Mouse (Mus musculus): ENCODE results near the gene Hist1h1e. TPM values are rescaled to one million over a fixed set of nuclear protein-coding genes. Genes with fewer than 3 reads are reported as not detected.
"Not testable (repeated sequence)": the region's sequence is repeated elsewhere in the genome, so short reads cannot be mapped to it uniquely, and the experiment has no call there.

Hist1h1e gene
- polyA plus RNA-seq, 1 experiment from 2014 or later, result 13.7 TPM

GRCm38 (mm10) chr13:23575271-23575851, 47.0 kb downstream of the Hist1h1e start, which contains the start of gene Hist1h3d:
TSS of gene Hist1h3d (plus strand) at chr13:23575763.
- Histone ChIP-seq H3K4me2 (ENCODE audit: low read depth, low read length) (peak within 1 kb of the TSS; percentile 70), H3K27me3 (replicated peaks; ENCODE audit: control insufficient read depth, insufficient read depth, low read length) (no peaks in the 10 kb centered on the region), H3K9me3 (ENCODE audit: control insufficient read depth, low read length) (no peaks in the 10 kb centered on the region), H3K36me3 (ENCODE audit: control insufficient read depth, insufficient read depth, low read length) (no peaks in the 10 kb centered on the region), H3K4me1 (ENCODE audit: control insufficient read depth, insufficient read depth, low read length) (peaks cover 8% of the 10 kb centered on the region; the same call in 1 of the 2 replicates), H3K9ac (ENCODE audit: low read depth, low read length) (peak within 1 kb of the TSS; percentile 71), H3K27ac (ENCODE audit: low read length) (peak within 1 kb of the TSS; percentile 81), H3K4me3 (ENCODE audit: low read length) (peak within 1 kb of the TSS; percentile 52)
- peak; percentile 61 for ATAC-seq
- WGBS, result under 1% methylated on average over 18 of the region's 18 CpGs

- H3K4me1 ChIP-seq (ENCODE audit: control insufficient read depth, insufficient read depth, low read length), result peaks cover 12% of the 10 kb centered on the region; the same call in 1 of the 2 replicates
- H3K4me3 ChIP-seq (ENCODE audit: low read length), result peak overlapping the region; percentile 36
- not testable (repeated sequence) for ATAC-seq; H3K27me3 ChIP-seq (replicated peaks; ENCODE audit: control insufficient read depth, insufficient read depth, low read length); H3K9me3 ChIP-seq (ENCODE audit: control insufficient read depth, low read length); H3K36me3 ChIP-seq (ENCODE audit: control insufficient read depth, insufficient read depth, low read length)
- H3K4me2 ChIP-seq (ENCODE audit: low read depth, low read length), result peak overlapping the region; percentile 46
- 3% methylated on average over 7 of the region's 39 CpGs for WGBS
- H3K27ac ChIP-seq (ENCODE audit: low read length), result peak overlapping the region; percentile 93
- peak overlapping the region; percentile 60 for H3K9ac ChIP-seq (ENCODE audit: low read depth, low read length)
Observed at GRCm38 (mm10) chr13:23574546-23575170, 47.7 kb downstream of the Hist1h1e start.

- peak within 1 kb of the TSS; percentile 70 for H3K9ac ChIP-seq (ENCODE audit: low read depth, low read length)
- peak within 1 kb of the TSS; percentile 68 for H3K4me2 ChIP-seq (ENCODE audit: low read depth, low read length)
- not testable (repeated sequence) for H3K36me3 ChIP-seq (ENCODE audit: control insufficient read depth, insufficient read depth, low read length); H3K9me3 ChIP-seq (ENCODE audit: control insufficient read depth, low read length); H3K27me3 ChIP-seq (replicated peaks; ENCODE audit: control insufficient read depth, insufficient read depth, low read length)
- peak; percentile 87 for ATAC-seq
- H3K4me1 ChIP-seq (ENCODE audit: control insufficient read depth, insufficient read depth, low read length), result peaks cover 12% of the 10 kb centered on the region; the same call in 1 of the 2 replicates
- under 1% methylated on average over 32 of the region's 42 CpGs for WGBS
- H3K4me3 ChIP-seq (ENCODE audit: low read length), result peak within 1 kb of the TSS; percentile 51
- peak within 1 kb of the TSS; percentile 93 for H3K27ac ChIP-seq (ENCODE audit: low read length)
Observed at GRCm38 (mm10) chr13:23573898-23574524, 48.3 kb downstream of the Hist1h1e start, which contains the start of the genes Hist1h2bf and Hist1h2ad. TSS of gene Hist1h2bf (minus strand) at chr13:23574196. TSS of gene Hist1h2ad (plus strand) at chr13:23574381.

- not testable (repeated sequence) for H3K27me3 ChIP-seq (replicated peaks; ENCODE audit: control insufficient read depth, insufficient read depth, low read length); H3K36me3 ChIP-seq (ENCODE audit: control insufficient read depth, insufficient read depth, low read length); H3K9me3 ChIP-seq (ENCODE audit: control insufficient read depth, low read length); ATAC-seq
- H3K4me1 ChIP-seq (ENCODE audit: control insufficient read depth, insufficient read depth, low read length), result peaks cover 12% of the 10 kb centered on the region; the same call in 1 of the 2 replicates
- peak overlapping the region; percentile 93 for H3K27ac ChIP-seq (ENCODE audit: low read length)
- peak overlapping the region; percentile 70 for H3K9ac ChIP-seq (ENCODE audit: low read depth, low read length)
- WGBS, result 9% methylated on average over 17 of the region's 20 CpGs
- H3K4me2 ChIP-seq (ENCODE audit: low read depth, low read length), result peak overlapping the region; percentile 68
- H3K4me3 ChIP-seq (ENCODE audit: low read length), result peak overlapping the region; percentile 51
Observed at GRCm38 (mm10) chr13:23573034-23573897, 49.1 kb downstream of the Hist1h1e start.

GRCm38 (mm10) chr13:23572218-23573033, 49.9 kb downstream of the Hist1h1e start:
- peaks cover 12% of the 10 kb centered on the region; the same call in 1 of the 2 replicates for H3K4me1 ChIP-seq (ENCODE audit: control insufficient read depth, insufficient read depth, low read length)
- no peaks in the 10 kb centered on the region for H3K27me3 ChIP-seq (replicated peaks; ENCODE audit: control insufficient read depth, insufficient read depth, low read length)
- no peaks in the 10 kb centered on the region for H3K36me3 ChIP-seq (ENCODE audit: control insufficient read depth, insufficient read depth, low read length)
- H3K27ac ChIP-seq (ENCODE audit: low read length), result peak overlapping the region; percentile 89
- 20% methylated on average over 2 of the region's 2 CpGs for WGBS
- no peak for ATAC-seq
- no peaks in the 10 kb centered on the region for H3K9me3 ChIP-seq (ENCODE audit: control insufficient read depth, low read length)
- peak overlapping the region; percentile 68 for H3K4me2 ChIP-seq (ENCODE audit: low read depth, low read length)
- H3K4me3 ChIP-seq (ENCODE audit: low read length), result peak overlapping the region; percentile 51
- peak overlapping the region; percentile 72; the same call in 1 of the 2 replicates for H3K9ac ChIP-seq (ENCODE audit: low read depth, low read length)

GRCm38 (mm10) chr13:23571504-23572217, 50.7 kb downstream of the Hist1h1e start:
- not testable (repeated sequence) for H3K27me3 ChIP-seq (replicated peaks; ENCODE audit: control insufficient read depth, insufficient read depth, low read length); ATAC-seq; H3K9me3 ChIP-seq (ENCODE audit: control insufficient read depth, low read length); H3K36me3 ChIP-seq (ENCODE audit: control insufficient read depth, insufficient read depth, low read length); H3K4me1 ChIP-seq (ENCODE audit: control insufficient read depth, insufficient read depth, low read length)
- peak overlapping the region; percentile 92 for H3K27ac ChIP-seq (ENCODE audit: low read length)
- peak overlapping the region; percentile 72 for H3K9ac ChIP-seq (ENCODE audit: low read depth, low read length)
- H3K4me3 ChIP-seq (ENCODE audit: low read length), result peak overlapping the region; percentile 51
- H3K4me2 ChIP-seq (ENCODE audit: low read depth, low read length), result peak overlapping the region; percentile 68
- under 1% methylated on average over 11 of the region's 34 CpGs for WGBS

- no peaks in the 10 kb centered on the region for H3K36me3 ChIP-seq (ENCODE audit: control insufficient read depth, insufficient read depth, low read length)
- no peaks in the 10 kb centered on the region for H3K9me3 ChIP-seq (ENCODE audit: control insufficient read depth, low read length)
- under 1% methylated on average over 18 of the region's 18 CpGs for WGBS
- no peaks in the 10 kb centered on the region for H3K27me3 ChIP-seq (replicated peaks; ENCODE audit: control insufficient read depth, insufficient read depth, low read length)
- peak; percentile 88 for ATAC-seq
- peak within 1 kb of the TSS; percentile 51 for H3K4me3 ChIP-seq (ENCODE audit: low read length)
- H3K27ac ChIP-seq (ENCODE audit: low read length), result peak within 1 kb of the TSS; percentile 96
- peak within 1 kb of the TSS; percentile 68 for H3K4me2 ChIP-seq (ENCODE audit: low read depth, low read length)
- H3K9ac ChIP-seq (ENCODE audit: low read depth, low read length), result peak within 1 kb of the TSS; percentile 72
- 0 out of 2 replicates have a peak, but pooled peaks cover 4% of the 10 kb centered on the region for H3K4me1 ChIP-seq (ENCODE audit: control insufficient read depth, insufficient read depth, low read length)
Observed at GRCm38 (mm10) chr13:23571022-23571503, 51.3 kb downstream of the Hist1h1e start, which contains the start of the genes Hist1h2ae and Hist1h2bg. TSS of gene Hist1h2ae (minus strand) at chr13:23571220. TSS of gene Hist1h2bg (plus strand) at chr13:23571396.

All from intestine, embryonic 16.5 days (tissue).